Mouse (Mus musculus) urinary bladder, postnatal 36 days (tissue): ENCODE data around the gene Ccpg1.

Experiments used
- DNase-seq, 2 experiments: peaks; one replicate each; pipeline ENCODE4 v3.0.0; 2022; ENCODE audit warnings: low spot score in 2 of 2, mixed read lengths in 1 of 2

Ccpg1 gene

DNA sequence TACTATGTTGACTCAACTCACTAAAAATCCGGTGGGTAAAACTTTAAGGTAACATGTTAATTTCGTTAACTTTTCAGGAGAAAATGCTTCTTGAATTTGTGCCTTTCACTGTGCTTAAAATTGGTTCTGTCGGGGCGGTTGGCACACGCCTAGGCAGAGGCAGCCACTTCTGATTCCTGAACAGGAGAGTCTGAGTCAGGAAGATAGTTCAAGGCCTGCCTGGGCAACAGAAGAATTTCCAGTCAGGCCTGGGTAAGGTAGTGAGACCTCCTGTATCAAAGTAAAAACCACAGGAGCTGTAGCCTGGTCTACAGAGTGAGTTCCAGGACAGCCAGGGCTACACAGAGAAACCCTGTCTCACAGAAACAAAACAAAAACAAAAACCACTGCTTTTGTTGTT is 7.3 kb downstream of the Ccpg1 start:
- no peak for DNase-seq

DNA sequence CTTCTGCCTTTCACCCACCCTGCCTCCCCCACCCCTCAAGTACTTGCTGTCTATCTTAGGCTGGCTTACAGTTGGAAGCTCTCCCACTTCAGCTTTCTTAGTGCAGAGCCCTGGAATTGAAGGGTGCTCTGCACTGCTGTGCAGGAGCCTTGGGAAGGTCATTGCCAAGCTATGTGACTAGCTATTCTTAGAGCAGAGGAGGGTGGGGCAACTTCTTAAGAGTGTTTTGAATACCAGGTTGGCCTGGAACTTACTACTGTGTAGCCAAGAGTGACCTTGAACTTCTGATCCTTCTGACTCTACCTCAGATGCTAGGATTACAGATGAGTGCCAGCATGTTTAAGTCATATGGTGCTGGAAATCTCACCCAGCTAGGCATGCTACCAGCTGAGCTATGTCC is 10.9 kb downstream of the Ccpg1 start:
- DNase-seq, result no peak

DNA sequence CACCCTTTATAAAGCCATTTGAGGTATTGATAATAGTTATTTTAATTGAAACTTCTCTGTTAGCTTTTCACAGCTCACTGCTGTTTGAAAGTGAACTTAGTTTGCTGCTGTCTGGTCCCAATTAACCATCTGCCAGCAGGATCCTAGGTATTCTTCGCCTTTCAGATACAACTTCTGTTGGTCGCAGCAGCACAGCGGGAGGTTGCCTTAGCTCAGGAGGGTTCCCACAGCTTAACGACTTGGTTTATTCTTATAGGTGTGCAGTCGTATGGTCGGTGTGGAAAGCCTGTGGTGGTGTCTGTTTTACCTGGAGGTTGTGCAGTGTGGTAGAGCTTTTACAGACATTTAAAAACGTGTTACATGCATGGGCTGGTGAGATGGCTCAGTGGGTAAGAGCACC is 11.6 kb downstream of the Ccpg1 start:
- DNase-seq, result no peak

DNA sequence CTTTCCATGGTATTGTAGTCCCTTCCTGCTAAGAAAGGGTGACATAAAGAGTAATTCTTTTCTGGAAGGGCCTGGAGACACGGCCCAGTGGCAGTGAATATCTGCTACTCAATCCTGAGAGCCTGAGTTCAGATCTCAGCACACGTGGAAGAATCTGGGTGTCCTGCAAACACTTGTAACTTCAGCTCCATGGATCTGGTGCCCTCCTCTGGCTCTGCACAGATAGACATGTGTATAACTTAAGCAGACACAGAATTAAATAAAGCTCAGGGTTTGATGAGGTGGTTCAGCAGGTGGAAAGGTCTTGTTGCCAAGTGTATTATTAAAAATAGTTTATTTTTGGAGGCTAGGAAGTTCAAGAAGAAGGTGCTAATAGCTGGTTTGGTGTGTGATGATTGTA is 15.3 kb downstream of the Ccpg1 start:
- no peak for DNase-seq

DNA sequence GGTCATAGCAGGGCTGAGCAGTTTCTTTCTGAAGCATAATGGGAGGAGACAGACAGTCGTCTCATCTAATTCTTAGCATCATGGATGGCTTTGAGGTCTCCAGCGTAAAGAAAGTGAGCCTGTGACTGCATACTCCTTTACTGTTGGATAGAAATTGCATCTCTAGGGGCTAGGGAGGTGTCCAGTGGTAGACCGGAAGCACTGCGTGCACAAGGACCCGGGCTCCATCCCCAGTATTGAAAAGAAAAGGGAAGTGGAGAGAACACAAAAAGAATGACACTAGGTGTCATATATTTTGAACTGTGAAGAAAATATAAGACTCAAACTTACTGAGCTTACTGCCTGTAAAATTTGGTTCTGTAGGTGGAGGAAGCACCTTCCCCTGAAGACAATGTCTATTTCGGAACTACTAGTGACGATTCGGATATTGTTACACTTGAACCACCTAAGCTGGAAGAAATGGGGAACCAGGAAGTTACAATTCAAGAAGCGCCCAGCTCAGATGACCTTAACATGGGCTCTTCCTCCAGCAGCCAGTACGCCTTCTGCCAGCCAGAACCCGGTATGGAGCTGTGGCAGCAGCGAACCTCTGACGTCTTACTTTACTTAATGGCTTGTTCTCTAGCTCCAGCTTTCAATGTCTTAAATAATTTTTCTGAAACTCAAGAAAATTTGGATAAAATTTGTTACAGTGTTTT is 16.2 kb downstream of the Ccpg1 start:
- DNase-seq, result no peak

DNA sequence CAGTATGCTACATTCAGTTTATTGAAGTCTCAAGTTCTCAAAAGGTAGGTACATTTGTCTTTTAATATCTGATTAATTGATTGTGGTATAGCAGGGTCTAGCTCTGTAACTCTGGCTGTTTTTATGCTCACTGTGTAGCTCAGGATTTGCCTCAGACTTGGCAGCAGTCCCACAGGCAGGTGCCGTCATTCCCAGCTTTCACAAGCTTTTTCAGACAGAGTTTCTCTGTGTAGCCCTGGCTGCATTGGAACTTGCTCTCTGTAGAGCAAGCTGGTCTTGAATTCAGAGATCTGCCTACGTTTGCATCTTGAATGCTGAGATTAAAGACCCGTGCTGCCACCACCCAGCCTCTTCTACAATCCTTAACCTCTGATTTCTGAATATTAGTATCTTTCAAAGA is 16.9 kb downstream of the Ccpg1 start:
- no peak for DNase-seq

DNA sequence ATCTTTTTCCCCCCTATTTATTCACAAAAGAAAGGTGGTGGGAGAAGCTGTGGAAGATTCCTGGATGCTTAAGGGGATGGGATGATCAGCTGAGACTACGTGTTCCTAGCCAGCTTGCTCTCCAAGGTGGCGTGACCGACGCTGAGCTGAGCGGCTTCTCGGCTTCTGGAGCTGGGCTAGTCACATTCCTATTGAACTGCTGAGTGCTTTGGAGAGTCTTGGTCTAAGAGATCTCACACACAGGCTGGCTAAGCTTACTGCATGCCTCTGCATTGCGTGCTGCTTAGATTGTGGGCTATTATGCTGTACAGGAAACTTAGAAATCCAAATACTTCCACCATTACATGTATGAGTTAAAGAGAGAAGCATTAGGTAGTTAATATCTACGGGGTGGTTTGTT is 18.8 kb downstream of the Ccpg1 start:
- DNase-seq, result no peak

DNA sequence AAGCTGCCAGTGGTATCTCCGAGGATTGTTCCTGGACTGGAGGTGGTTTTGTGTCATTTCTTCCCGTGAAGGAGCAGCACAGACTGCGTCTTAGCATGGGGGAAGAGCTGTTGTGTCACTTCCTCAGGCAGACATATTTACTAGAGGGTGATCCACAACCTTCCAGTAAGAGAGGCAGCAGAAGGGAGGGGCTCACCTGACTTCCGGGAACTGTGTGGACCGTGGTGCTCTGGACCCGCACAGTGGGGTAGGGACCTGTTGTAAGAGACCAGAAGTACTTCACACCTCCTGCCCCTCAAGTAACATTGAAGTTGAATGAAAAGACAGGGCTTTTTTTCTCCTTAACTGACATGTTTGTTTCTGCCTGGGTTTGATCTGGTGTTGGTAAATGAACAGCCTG is 19.9 kb downstream of the Ccpg1 start:
- no peak for DNase-seq

DNA sequence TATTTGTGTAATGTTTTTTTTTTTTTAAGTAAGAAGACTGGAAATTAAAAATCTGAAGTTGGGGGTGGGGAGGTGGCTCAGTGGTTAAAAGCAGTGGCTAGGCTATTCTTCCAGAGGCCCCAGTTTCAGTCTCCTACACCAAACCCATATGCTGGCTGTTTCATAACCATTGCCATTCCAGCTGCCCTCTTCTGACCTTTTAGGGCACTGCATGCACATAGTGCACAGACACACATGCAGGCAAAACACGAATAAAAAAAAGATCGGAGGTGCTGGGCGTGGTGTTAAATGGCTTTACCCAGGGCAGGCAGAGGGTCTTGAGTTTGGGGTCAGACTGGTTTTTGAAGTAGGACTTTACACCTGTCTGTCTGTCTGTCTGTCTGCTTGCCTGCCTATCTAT is 20.9 kb downstream of the Ccpg1 start:
- no peak for DNase-seq

DNA sequence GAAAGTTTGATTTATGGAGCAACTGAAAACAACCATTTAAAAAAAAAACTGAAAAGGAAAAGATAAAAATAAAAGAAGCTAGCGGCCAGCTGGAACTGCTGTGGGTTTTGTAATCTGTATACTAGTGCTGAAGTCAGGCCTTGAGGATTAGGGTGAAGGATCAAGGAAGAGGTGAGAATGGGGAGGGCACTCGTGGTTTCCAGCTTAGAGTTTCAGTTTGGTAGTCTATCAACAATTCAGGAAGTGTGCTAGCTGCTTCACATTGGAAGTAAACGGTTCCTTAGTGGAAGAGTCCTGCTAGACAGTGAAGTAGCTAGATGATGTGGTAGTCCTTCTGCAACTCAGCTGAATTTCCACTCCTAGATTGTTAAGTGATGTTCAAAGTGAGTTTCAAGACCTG is 23.2 kb downstream of the Ccpg1 start:
- no peak for DNase-seq

DNA sequence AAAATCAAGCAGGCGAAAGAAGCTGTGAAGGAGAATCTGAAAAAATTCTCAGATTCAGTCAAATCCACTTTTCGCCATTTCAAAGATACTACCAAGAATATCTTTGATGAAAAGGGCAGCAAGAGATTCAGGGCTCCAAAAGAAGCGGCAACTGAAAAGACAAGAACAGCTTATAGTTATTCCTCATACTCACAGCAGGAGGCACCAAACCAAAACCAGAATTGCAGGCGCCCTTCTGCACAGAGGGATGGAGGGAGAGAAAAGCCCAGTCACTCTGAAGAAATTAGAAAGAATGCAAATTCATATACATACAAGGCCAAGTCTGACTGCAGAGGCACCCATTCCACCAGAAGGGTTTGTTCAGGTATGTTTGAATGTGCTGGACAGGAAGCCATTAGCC is 27.4 kb downstream of the Ccpg1 start:
- no peak for DNase-seq

DNA sequence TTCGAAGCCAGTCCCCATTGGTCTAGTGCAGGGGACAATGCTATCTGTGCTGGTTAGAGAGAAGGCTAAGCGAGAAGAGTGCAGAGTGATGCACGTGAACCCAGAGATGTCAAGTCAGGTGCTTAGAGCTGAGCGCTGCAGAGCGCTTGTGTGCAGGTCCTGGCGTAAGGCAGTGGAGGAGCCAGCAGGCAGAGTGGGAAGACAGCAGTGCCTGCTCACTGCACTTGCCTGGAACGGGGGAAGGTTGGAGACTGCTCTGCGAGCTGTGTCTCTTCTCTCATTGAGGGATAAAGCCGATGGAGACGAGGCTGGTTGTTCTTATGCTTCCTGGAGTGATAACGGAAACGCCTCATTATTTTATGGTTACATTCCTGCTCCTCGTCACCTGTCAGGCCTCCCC is 29.5 kb downstream of the Ccpg1 start:
- no peak for DNase-seq

DNA sequence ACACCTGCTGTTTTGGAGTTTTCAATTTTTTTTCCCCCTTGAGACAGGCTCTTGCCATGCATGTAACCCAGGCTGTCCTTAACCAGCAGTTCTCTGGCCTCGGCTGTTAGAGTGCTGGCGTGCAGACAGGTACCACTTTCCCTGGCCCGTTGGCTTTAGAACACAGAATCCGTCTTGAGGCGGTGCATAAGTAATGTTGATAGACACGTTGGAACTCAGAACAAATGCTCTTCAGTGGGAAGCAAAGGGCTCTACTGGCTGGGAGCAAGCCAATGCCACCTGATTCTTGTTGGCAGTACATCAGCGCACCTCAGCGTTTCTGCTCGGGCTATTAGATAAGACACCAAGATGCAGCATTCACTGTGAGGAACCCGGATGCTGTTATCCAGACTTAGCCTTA is 34.6 kb downstream of the Ccpg1 start:
- DNase-seq, result no peak

DNA sequence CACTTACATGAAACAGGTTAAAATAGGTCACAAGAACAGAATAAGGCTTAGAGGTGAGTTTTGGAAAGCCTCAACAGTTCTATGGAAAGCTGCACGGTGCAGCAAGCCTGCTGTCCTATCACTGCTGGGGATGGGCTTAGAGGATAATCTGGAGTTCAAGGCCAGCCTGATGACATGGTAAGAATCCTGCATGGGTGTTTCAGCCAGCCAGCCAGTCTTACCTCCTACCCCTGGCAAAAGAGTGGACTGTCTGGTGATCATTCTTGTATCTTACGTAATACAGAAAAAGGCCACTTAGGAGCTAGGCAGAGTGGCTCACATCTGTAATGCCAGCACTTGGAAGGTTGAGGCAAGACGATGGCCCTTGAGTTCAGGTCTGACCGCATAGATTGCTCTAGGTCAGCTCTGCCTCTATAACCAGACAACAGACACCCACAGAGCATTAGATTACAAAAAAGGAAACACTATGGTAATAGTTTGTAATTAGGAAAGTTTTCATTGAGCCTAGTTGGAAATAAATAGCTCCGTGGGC is 35.4 kb downstream of the Ccpg1 start:
- no peak for DNase-seq

DNA sequence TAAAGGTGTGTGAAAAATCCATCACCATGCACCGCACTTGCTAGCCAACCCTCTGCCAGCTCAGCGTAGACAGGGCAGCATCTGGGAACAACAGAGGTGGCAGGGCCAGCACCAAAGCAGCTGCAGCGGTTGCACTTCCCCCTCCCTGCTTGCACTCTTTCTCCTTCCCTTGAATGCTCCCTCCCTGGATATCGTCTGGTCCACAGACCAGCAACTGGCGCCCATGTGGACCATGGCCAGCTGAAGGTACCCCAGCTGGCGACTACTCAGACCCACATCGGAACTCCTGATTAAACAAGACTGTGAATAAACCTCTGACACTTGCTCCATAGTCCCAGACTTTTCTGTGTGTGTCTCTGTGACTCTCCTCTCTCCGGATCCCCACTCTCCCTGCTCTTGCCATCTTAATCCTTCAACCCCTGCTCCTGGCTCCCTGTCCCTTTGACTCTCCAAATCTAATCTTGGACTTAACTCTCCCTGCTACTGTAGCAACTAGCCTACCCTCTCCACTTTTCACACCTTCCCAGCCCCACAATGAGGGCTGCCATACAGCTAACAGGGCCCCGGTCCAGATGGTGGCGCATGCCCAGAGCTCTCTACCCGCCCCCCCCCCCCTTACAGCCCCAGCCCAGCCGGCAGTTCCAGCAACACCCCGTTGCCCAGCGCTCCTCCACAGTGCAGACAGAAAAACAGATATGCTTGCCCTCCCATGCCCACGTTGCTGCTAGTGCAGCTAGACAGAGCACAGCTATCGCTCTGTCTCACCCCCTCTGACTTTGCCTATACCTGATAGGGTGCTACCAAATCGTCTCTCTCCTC is 40.8 kb downstream of the Ccpg1 start:
- no peak for DNase-seq

DNA sequence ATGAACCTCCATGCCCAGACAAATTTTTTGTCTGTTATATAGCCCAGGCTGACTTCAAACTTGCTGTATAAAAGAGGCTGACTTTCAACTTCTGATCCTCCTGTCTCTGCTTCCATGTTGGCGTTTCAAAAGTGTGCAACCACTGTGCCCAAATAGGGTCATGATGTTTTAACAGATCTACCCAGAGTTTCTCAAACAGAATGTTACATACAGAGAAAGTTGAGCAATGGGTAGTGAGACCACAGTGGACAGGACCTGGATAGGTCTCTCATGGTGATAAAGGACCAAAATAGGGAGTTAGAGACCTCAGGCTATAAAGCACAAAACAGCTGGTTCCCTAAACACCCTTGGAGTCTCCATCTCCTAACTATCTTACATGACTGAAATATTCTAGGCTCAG is 45.2 kb downstream of the Ccpg1 start:
- no peak for DNase-seq

DNA sequence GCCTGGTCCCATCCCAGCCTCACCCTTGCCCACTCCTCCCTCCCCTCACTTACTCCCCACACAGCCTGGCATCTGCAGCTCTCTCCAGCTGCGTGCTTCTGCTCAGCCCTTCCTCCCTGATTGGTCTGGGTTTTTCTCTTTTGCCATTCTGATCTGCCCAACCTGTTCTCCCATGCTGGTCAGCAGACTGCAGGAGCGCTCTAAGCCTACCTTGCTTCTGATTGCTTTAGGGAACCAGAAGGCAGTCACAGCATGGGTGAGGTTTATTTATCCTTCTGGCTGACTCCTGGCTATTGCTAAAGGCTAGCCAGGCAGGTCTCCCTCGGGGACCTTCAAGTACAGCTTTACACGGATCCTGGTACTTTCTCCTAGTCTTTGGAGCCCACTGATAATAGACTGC is 46.2 kb downstream of the Ccpg1 start:
- no peak for DNase-seq

DNA sequence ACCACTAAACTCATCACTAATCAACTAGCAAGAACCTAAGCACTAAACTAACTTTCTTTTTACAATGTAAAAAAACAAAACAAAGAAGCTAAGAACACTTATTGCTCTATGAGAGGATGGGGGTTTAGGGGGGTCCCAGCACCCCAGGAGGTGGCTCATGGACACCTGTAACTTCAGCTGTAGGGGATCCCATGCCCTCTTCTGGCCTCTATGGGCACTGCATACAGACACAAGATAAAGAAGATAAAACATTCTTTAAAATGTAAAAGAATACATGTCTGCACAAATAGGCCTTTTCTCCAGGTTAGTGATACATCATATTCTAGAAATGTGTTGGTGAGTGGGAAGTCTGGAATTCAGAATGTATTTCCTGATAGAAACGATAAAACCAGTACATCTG is 48.2 kb downstream of the Ccpg1 start:
- DNase-seq, result no peak

DNA sequence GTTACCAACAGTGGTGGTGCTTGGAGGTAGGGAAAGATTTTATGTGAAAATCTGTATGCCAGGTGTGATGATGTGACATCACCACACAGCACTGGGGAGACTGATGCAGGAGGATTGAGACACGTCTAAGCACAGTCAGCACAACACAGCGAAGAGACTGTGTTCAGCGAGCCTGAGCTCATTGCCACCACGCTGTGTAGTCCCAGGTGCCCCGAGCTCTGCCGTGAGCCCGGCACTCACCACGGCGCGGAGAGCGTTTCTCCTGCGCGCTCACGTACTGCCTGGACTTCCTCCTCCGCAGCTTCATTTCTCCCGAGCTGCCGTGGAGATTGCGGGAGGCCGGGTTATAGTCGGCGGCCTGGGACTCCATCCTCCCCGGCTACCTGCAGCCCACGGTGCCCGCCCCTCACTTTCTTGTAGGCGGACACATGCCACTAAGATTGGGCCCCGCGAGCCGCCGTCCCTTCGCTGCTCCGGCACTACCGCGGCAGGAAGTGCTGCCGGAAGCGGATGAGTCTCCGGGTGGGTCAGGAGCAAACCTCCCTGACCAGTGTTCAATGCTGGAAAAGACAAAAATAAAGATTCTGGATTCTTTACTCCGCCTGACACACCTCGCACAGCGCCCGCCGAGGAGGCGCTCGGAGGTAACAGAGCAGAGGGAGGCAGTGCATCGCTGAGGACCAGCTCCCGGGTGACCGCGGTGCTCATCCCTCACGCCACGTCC is 54.2 kb downstream of the Ccpg1 start:
- peak; percentile 88 to 91 for DNase-seq

DNA sequence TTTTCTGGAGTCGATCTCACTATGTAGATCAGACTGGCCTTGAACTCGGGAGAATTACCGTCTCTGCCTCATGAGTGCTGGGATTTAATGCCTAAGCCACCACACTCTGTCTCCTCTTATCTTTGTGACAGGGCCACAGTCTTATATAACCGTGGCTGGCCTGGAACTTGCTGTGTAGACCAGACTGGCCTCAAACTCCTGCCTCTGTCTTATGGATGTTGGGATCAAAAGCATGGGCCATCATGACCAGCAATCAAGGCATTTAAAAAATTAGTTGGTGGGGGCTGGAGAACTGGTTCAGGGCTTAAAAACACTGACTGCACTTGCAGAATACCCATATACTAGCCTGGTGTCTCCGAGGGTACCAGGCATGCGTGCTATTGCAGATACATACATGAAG is 54.9 kb downstream of the Ccpg1 start, which contains the start of gene Pigb:
Gene Pigb (minus strand): TSS at position 299 of the 400 bp plus-strand sequence.
- no peak for DNase-seq

DNA sequence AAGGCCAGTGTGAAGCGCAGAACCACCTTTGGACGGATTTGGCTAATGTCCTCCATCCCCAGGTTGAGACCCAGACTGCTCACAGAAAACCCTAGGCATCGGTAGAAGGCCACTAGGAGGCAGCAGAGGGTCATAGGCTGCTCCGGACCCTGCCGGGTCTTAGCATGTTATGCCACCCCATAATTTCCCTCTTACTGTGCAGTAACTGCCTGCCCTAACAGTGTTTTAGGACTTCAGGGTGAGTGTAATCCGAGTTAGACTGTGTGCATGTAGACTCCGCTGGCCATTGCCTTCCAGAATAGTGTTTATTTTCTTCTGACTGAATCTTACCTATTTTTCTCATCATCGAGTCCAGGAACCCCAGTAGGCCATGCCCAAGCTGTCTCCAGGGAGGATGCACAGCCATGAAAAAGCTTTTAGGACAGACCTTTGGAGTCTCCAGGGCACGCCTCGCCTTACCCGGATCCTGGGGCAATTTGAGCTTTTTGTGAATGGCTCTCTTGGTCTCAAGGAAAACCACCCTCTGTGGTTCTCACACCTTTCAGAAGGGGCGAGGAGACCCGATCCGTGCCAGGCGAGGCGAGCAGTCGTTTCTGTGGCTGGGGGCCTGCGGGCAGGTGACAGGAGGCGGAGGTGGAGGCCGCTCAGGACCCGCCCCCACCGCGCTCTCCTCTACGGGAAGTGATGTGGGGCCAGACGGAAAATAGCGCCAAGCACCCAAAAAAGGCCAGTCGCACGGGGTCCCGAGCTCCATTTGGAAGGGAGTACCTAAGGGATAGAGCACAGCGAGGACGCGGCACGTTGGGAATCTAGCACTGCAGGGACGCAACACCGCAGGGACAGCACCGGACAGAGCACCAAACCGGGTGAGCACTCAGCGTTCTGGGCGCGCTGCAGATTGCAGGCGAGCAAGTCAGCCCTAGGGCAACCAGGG is 59.2 kb downstream of the Ccpg1 start, which contains the start of gene Rab27a:
Gene Rab27a (plus strand): TSS at position 709 of the 934 bp plus-strand sequence.
- DNase-seq, result peak; percentile 73 to 77
